ENCODE assay signal across 11 mouse cellular contexts in the genomic region with DNA sequence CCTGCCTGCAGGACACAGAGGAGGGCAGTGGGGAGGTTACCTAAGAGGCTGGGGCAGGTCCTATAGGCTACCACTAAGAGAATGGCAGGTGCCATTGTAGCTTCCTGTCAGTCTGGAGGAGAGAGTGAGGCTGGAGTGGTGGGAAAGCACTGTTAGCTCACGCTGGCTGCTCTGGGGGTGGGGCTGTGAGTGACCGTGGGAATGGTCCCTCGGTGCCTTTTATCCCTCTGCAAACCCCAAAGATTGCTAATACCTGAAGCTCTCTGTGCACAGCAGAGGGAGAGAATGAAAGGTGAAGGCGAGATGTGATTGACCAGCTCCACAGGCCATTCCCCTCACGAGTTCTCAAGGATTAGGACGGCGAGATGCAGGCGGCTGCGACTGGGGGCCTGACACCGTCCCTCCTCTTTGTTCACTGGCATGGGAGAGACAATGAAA.
A peak's percentile ranks its signal among the peaks of the same experiment; 100 is the strongest.
DNase-seq lines count a peak whose midpoint lies in the region; ATAC-seq lines count a peak whose summit lies in the region.
"Had no signal": no experiment of that assay in that cellular context is flagged by ENCODE, and none has a peak within 500 bp of the region (broad histone marks: within the 10 kb centered on the region; RNA-seq: fewer than 3 reads in every experiment).

No protein-coding gene starts in this region.

- intact Hi-C loops in heart, postnatal 25 days (cut with DNase I): no loop called here

- peaks cover 32% of the 10 kb centered on the region for H3K4me1 ChIP-seq in neural tube, embryonic 11.5 days (ENCODE audit: control insufficient read depth, insufficient read depth, low read length)
- peaks cover 27% of the 10 kb centered on the region for H3K4me1 ChIP-seq in neural tube, embryonic 15.5 days
- peaks cover 10% of the 10 kb centered on the region for H3K4me1 ChIP-seq in hindbrain, embryonic 16.5 days (ENCODE audit: control insufficient read depth, insufficient read depth, low read depth, low read length)
- peaks cover 47% of the 10 kb centered on the region for H3K4me1 ChIP-seq in stomach, embryonic 15.5 days

- H3K9ac ChIP-seq in neural tube, embryonic 11.5 days (ENCODE audit: low read length): peak overlapping the region; percentile 44
- H3K9ac ChIP-seq in neural tube, embryonic 15.5 days (replicated peaks): no peak overlapping the region
- peak overlapping the region; percentile 41 for H3K9ac ChIP-seq in hindbrain, embryonic 16.5 days (ENCODE audit: low read depth, low read length)
- H3K9ac ChIP-seq in stomach, embryonic 15.5 days: no peak overlapping the region

- ATAC-seq in neural tube, embryonic 11.5 days (ENCODE audit: insufficient read depth, low FRiP score, low TSS enrichment): 0 out of 2 replicates have a peak, but pooled peaks have one; percentile 43
- ATAC-seq in neural tube, embryonic 15.5 days (ENCODE audit: low FRiP score): no peak; the same call in 1 of the 2 replicates
- peak; percentile 72; the same call in 1 of the 2 replicates for ATAC-seq in hindbrain, embryonic 16.5 days
- no peak for ATAC-seq in stomach, embryonic 15.5 days (ENCODE audit: insufficient read depth, low FRiP score, low read depth)

- WGBS in neural tube, embryonic 11.5 days: 10% methylated on average over 10 of the region's 10 CpGs
- 12% methylated on average over 10 of the region's 10 CpGs for WGBS in neural tube, embryonic 15.5 days
- 9% methylated on average over 10 of the region's 10 CpGs for WGBS in hindbrain, embryonic 16.5 days
- 37% methylated on average over 10 of the region's 10 CpGs for WGBS in stomach, embryonic 15.5 days

- no peak overlapping the region for H3K4me3 ChIP-seq in neural tube, embryonic 11.5 days (ENCODE audit: low read depth, low read length)
- H3K4me3 ChIP-seq in neural tube, embryonic 15.5 days (replicated peaks): no peak overlapping the region
- no peak overlapping the region for H3K4me3 ChIP-seq in hindbrain, embryonic 16.5 days (ENCODE audit: low read length)
- no peak overlapping the region for H3K4me3 ChIP-seq in stomach, embryonic 15.5 days (replicated peaks)

- no peaks in the 10 kb centered on the region for H3K9me3 ChIP-seq in neural tube, embryonic 11.5 days (ENCODE audit: control insufficient read depth, low read length)
- H3K9me3 ChIP-seq in neural tube, embryonic 15.5 days (replicated peaks): no peaks in the 10 kb centered on the region
- H3K9me3 ChIP-seq in hindbrain, embryonic 16.5 days (ENCODE audit: control insufficient read depth, low read length): no peaks in the 10 kb centered on the region
- H3K9me3 ChIP-seq in stomach, embryonic 15.5 days: no peaks in the 10 kb centered on the region

- peak; percentile 89 for DNase-seq in heart, adult 11 months
- DNase-seq in heart, postnatal 25 days (ENCODE audit: low spot score): no peak
- peak; percentile 48 for DNase-seq in neural tube, embryonic 11.5 days (ENCODE audit: low spot score)
- no peak for DNase-seq in thymus, adult 18-20 months
- DNase-seq in frontal cortex, postnatal 36 days (ENCODE audit: low spot score in 2 of 2): no peak
- DNase-seq: cerebellum, adult 9-11 months; gastrocnemius, postnatal 36 days had no signal

- peak overlapping the region; percentile 74 for H3K27ac ChIP-seq in neural tube, embryonic 11.5 days (ENCODE audit: low read depth, low read length)
- H3K27ac ChIP-seq in neural tube, embryonic 15.5 days (replicated peaks): no peak overlapping the region
- no peak overlapping the region for H3K27ac ChIP-seq in hindbrain, embryonic 16.5 days (ENCODE audit: low read depth, low read length)
- peak overlapping the region; percentile 48; the same call in 1 of the 2 replicates for H3K27ac ChIP-seq in stomach, embryonic 15.5 days
- H3K27ac ChIP-seq: macrophage had no signal

- H3K27me3 ChIP-seq in neural tube, embryonic 11.5 days (ENCODE audit: control insufficient read depth, insufficient read depth, low read length): no peaks in the 10 kb centered on the region
- H3K27me3 ChIP-seq in neural tube, embryonic 15.5 days (replicated peaks): no peaks in the 10 kb centered on the region
- peaks cover 2% of the 10 kb centered on the region; the same call in 1 of the 2 replicates for H3K27me3 ChIP-seq in hindbrain, embryonic 16.5 days (replicated peaks; ENCODE audit: control insufficient read depth, insufficient read depth, low read length)
- no peaks in the 10 kb centered on the region for H3K27me3 ChIP-seq in stomach, embryonic 15.5 days (replicated peaks)

- H3K36me3 ChIP-seq in neural tube, embryonic 11.5 days (ENCODE audit: control insufficient read depth, insufficient read depth, low read length): no peaks in the 10 kb centered on the region
- no peaks in the 10 kb centered on the region for H3K36me3 ChIP-seq in neural tube, embryonic 15.5 days
- no peaks in the 10 kb centered on the region for H3K36me3 ChIP-seq in hindbrain, embryonic 16.5 days (ENCODE audit: control insufficient read depth, insufficient read depth, low read length)
- H3K36me3 ChIP-seq in stomach, embryonic 15.5 days: no peaks in the 10 kb centered on the region

- no peak overlapping the region; the same call in 1 of the 2 replicates for H3K4me2 ChIP-seq in neural tube, embryonic 11.5 days (ENCODE audit: low read depth)
- no peak overlapping the region for H3K4me2 ChIP-seq in neural tube, embryonic 15.5 days
- no peak overlapping the region for H3K4me2 ChIP-seq in hindbrain, embryonic 16.5 days (ENCODE audit: low read length)
- no peak overlapping the region for H3K4me2 ChIP-seq in stomach, embryonic 15.5 days

Comparison
In these comparisons a context has a peak if more than half of its experiments do, and no peak if none do; other contexts are left out.
1. DNase-seq: peak in heart, adult 11 months (single experiment) and neural tube, embryonic 11.5 days (single experiment); none in heart, postnatal 25 days (single experiment), thymus, adult 18-20 months (0 of 2) and frontal cortex, postnatal 36 days (0 of 2).
2. ATAC-seq: peak in neural tube, embryonic 11.5 days (single experiment) and hindbrain, embryonic 16.5 days (single experiment); none in neural tube, embryonic 15.5 days (single experiment) and stomach, embryonic 15.5 days (single experiment).
3. H3K27ac ChIP-seq: peak in neural tube, embryonic 11.5 days (single experiment) and stomach, embryonic 15.5 days (single experiment); none in neural tube, embryonic 15.5 days (single experiment) and hindbrain, embryonic 16.5 days (single experiment).
4. H3K9ac ChIP-seq: peak in neural tube, embryonic 11.5 days (single experiment) and hindbrain, embryonic 16.5 days (single experiment); none in neural tube, embryonic 15.5 days (single experiment) and stomach, embryonic 15.5 days (single experiment).